Mouse (Mus musculus) small intestine, adult 2 months (tissue): Measurements from ENCODE around the gene Zfp775. TPM values are rescaled to one million over a fixed set of nuclear protein-coding genes. Genes with fewer than 3 reads are reported as not detected.

ENCODE experiments used
- H3K27ac ChIP-seq: fragments of 200-500 bp; 2 replicates; pipeline ENCODE4 v1.5.1; 2012; ENCODE audit warnings: low read depth, low read length, control low read depth, inconsistent platforms; ENCODE audit not compliant: insufficient read depth
- H3K27me3 ChIP-seq: fragments of 200-500 bp; 2 replicates; pipeline ENCODE4 v1.6.1; 2012; ENCODE audit warnings: mild to moderate bottlenecking, moderate library complexity, low read length, inconsistent platforms; ENCODE audit not compliant: control insufficient read depth, insufficient read depth
- H3K36me3 ChIP-seq: fragments of 200-500 bp; 2 replicates; pipeline ENCODE4 v1.6.1; 2012; ENCODE audit warnings: mild to moderate bottlenecking, low read length, control low read depth, inconsistent platforms; ENCODE audit not compliant: control insufficient read depth, insufficient read depth
- H3K4me1 ChIP-seq: fragments of 200-500 bp; 2 replicates; pipeline ENCODE4 v1.6.1; 2012; ENCODE audit warnings: low read length, inconsistent platforms, mixed read lengths; ENCODE audit not compliant: control insufficient read depth, insufficient read depth, insufficient read length
- H3K4me3 ChIP-seq: fragments of 200-500 bp; 2 replicates; pipeline ENCODE4 v1.5.1; 2012; ENCODE audit warnings: low read depth, mild to moderate bottlenecking, control low read depth, inconsistent platforms, low read length, moderate library complexity
- CTCF ChIP-seq: fragments of 200-500 bp; IDR thresholded peaks from 2 replicates; pipeline ENCODE4 v1.5.1; 2012; ENCODE audit warnings: low read depth, mild to moderate bottlenecking, control low read depth, inconsistent platforms, low read length, moderate library complexity, mixed read lengths; ENCODE audit not compliant: insufficient replicate concordance, insufficient read length; ENCODE audit errors: extremely low read depth
- POLR2A ChIP-seq: fragments of 200-500 bp; IDR thresholded peaks from 2 replicates; pipeline ENCODE4 v1.6.1; 2012; ENCODE audit warnings: low read depth, mild to moderate bottlenecking, control low read depth, inconsistent platforms, low read length, moderate library complexity
- WGBS: fragments of 180-500 bp; shearing (Covaris S2); methylation state at CpG from one replicate; pipeline ENCODE4 v1.1.7; 2018; 5-methylcytosine and 5-hydroxymethylcytosine counted together
- polyA plus RNA-seq: library from polyadenylated mRNA; depleted of rRNA; stranded (reverse); fragments of >200 nt; gene quantifications from 2 replicates; pipeline ENCODE4 v1.2.3, GENCODE M21; 2012

Zfp775 gene
- polyA plus RNA-seq, 1 experiment, result 3.1 TPM

DNA sequence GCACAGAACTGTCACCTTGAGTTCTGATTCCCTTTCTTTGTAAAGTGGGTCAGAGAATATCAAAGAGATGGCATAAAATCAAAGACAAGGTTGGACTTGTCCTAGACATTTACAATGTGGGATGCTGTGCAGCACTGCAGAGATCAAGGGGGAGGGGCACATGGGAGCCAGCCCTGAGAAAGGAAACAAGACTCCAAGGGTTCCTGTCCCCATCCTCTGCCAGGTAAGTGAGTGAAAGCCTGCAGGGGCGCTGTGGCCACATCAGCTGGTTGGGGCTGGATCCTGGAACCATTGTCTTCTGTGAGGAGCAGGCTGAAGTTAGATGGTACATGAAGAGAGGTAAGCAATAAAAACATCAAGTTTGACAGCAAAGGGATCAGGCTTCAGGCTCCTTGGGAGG is 21.6 kb downstream of the Zfp775 start:
- no peak overlapping the region for H3K27ac ChIP-seq
- peaks cover 6% of the 10 kb centered on the region for H3K36me3 ChIP-seq
- H3K27me3 ChIP-seq, result peaks cover 11% of the 10 kb centered on the region; the same call in 1 of the 2 replicates
- TF ChIP-seq CTCF (no peak), POLR2A (no peak)
- WGBS, result 64% methylated on average over 1 of the region's 1 CpGs
- no peaks in the 10 kb centered on the region for H3K4me1 ChIP-seq
- no peak overlapping the region for H3K4me3 ChIP-seq

DNA sequence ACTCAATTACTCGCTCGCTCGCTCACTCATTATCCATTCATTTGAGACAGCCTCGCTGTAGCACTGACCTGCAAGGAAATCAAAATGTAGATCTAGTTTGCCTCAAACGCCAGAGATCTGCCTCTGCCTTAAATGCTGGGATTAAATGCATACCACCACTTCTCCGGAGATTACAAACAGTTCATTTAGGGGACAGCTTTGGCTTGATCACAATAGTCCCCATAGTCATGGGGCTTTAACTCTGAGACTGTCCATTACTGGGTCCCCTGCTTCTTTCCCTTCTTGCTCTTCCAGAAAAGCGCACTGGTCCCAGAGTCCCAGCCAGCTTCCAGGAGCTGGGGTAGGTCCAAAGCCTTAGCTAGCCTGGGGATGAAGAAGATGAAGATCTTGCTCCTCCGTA is 24.6 kb downstream of the Zfp775 start, which contains the start of gene AI854703:
Gene AI854703, plus strand, starts transcription at position 301 of the 400 bp plus-strand sequence.
- peak within 1 kb of the TSS; percentile 63 for H3K4me3 ChIP-seq
- WGBS, result 59% methylated on average over 8 of the region's 8 CpGs
- H3K36me3 ChIP-seq, result no peaks in the 10 kb centered on the region
- H3K27ac ChIP-seq, result no peak within 1 kb of the TSS
- H3K4me1 ChIP-seq, result peaks cover 6% of the 10 kb centered on the region
- TF ChIP-seq CTCF, result no peak
- TF ChIP-seq POLR2A, result no peak
- H3K27me3 ChIP-seq, result peaks cover 22% of the 10 kb centered on the region

DNA sequence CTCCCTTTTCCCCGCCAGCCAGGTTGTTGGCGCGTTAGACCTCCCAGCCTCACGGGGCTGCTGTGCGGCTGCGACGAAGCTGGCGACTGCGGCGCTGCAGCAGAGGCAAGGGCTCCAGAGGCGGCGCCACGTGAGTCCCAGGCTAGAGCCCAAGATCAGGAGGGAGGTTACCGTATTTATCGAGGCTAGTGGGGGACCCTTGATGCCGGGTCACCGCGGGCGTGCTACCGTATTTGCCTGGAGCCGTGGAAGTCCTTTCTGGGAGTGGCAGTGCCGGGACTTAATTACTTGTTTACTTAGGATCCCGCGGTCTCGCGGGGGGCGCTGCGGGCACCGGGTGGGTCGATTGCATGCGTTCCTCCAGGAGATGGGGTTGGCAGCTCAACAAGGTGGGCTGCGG is 25.1 kb downstream of the Zfp775 start:
- Histone ChIP-seq H3K36me3 (no peaks in the 10 kb centered on the region), H3K4me1 (peaks cover 6% of the 10 kb centered on the region), H3K4me3 (peak overlapping the region; percentile 63), H3K27ac (no peak overlapping the region), H3K27me3 (peaks cover 22% of the 10 kb centered on the region)
- WGBS, result under 1% methylated on average over 32 of the region's 32 CpGs
- TF ChIP-seq POLR2A, result no peak
- no peak for TF ChIP-seq CTCF

DNA sequence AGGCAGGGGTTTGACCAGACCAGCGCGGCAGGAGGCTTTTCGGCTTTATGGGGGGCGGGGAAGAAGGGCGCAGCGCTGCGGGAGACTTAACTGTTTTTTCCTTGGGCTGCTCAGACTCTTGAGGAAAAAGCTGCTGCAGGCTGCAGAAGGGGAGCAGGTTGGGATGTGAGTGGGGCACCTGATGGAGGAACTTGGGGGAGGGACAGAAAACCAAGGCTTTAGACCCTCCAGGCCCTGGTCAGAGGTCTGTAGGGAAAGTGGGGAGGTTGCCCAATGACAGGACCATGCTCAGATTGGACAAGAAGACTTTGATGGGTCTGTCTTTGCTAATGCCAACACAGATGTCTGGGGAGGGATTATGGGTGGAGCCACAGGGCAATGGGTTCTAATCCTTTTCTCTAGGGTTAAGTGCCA is 25.7 kb downstream of the Zfp775 start:
- Histone ChIP-seq H3K36me3 (no peaks in the 10 kb centered on the region), H3K27ac (no peak overlapping the region), H3K4me1 (peaks cover 6% of the 10 kb centered on the region), H3K27me3 (peaks cover 22% of the 10 kb centered on the region), H3K4me3 (peak overlapping the region; percentile 63)
- 13% methylated on average over 7 of the region's 7 CpGs for WGBS
- no peak for TF ChIP-seq CTCF
- TF ChIP-seq POLR2A, result no peak

DNA sequence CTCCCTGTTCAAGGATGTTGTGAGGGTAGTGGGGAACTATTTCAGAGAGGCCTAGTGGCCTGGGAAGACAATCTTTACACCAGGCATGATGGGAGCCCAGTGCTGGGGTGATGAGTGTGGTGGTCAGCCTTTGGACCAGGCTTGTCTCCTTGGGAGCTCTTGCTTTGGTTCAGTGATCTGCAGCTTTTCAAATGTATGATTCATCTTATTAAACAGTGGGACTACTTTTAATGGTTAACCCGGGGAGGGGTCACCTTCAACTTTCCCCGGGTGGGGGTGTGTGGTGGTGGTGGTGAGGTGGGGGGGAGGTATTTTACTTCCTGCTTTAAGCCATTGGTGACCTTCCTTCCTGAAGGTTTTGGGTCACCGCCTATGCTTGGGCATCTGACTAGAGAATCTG is 26.5 kb downstream of the Zfp775 start:
- Histone ChIP-seq H3K27ac (no peak overlapping the region), H3K36me3 (no peaks in the 10 kb centered on the region), H3K27me3 (peaks cover 22% of the 10 kb centered on the region), H3K4me3 (no peak overlapping the region), H3K4me1 (peaks cover 6% of the 10 kb centered on the region)
- TF ChIP-seq CTCF (no peak), POLR2A (no peak)
- WGBS, result 70% methylated on average over 3 of the region's 3 CpGs

DNA sequence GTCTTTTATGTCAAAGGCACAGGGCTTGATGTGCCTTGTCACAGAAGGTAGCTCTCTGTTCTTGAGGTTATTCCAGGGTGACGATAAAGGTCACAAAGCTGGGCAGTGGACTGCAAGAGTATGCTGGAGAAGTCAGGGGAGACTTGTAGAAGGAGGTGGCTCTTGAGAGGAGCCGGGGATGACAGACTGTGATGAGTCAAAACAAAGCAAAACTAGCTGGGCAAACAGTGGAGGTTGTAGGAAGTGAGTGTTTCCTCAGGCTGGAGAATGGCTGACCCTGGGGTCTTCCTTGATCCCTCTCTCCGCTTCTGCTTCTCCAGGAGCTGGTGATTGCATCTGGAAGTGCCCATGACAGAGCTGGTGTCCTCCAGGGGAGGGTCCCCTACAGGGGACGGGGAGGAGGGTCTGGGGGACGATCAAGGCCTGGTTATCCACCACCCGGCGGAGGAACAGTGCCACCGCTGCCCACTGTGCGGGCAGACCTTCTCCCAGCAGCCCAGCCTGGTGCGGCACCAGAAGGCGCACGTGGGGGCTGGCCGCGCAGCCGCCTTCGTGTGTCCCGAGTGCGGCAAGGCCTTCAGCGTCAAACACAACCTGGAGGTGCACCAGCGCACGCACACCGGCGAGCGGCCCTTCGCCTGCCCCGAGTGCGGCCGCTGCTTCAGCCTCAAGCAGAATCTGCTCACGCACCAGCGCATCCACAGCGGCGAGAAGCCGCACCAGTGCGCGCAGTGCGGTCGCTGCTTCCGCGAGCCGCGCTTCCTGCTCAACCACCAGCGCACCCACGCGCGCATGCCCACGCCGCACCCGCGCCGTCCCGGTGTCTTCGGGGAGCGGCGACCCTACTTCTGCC is 27.2 kb downstream of the Zfp775 start:
- no peaks in the 10 kb centered on the region for H3K36me3 ChIP-seq
- H3K4me1 ChIP-seq, result peaks cover 6% of the 10 kb centered on the region
- H3K27me3 ChIP-seq, result peaks cover 22% of the 10 kb centered on the region
- TF ChIP-seq POLR2A, result no peak
- H3K27ac ChIP-seq, result no peak overlapping the region
- H3K4me3 ChIP-seq, result peak overlapping the region; percentile 58
- 15% methylated on average over 54 of the region's 54 CpGs for WGBS

DNA sequence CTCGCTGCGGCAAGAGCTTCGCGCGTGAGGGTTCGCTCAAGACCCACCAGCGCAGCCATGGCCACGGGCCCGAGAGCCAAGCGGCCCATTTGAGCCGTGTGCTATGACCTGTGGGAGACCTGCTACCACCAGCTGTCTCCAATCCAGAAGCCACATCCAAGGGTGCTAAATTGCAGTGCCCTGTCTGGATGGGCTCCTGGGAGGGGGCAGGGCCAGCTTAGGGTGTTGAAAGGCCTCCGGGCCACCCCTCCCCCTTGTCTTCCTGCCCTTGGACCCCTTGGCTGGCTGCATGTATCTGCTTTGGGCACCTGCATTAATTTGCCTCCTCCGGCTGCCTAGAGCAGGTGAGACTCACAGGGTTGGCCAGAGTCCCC is 27.8 kb downstream of the Zfp775 start:
- Histone ChIP-seq H3K36me3 (no peaks in the 10 kb centered on the region), H3K27me3 (peaks cover 22% of the 10 kb centered on the region), H3K4me3 (peak overlapping the region; percentile 58), H3K4me1 (peaks cover 6% of the 10 kb centered on the region), H3K27ac (no peak overlapping the region)
- 23% methylated on average over 13 of the region's 13 CpGs for WGBS
- no peak for TF ChIP-seq POLR2A
- no peak for TF ChIP-seq CTCF

DNA sequence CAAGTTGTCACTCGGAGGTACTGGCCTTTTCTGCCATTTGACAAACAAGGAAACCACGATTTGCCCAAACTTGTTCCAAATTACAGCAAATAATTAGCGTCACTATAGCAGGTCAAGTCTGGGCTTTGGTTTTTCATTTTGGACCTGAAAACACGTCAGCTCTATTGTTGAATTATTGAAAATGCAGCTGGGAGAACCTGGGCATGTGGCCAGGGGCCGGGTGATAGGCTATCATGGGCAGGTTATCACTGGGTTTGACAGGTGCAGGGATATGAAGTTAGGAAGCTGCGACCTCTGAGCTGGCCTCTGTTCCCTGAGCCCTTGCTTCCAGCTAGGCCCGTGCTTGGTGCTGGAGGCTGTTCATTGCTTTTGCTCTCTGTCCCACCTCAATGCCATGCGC is 29.0 kb downstream of the Zfp775 start:
- H3K27me3 ChIP-seq, result peaks cover 22% of the 10 kb centered on the region
- 44% methylated on average over 8 of the region's 8 CpGs for WGBS
- no peak overlapping the region for H3K4me3 ChIP-seq
- no peak for TF ChIP-seq CTCF
- no peak for TF ChIP-seq POLR2A
- H3K4me1 ChIP-seq, result peaks cover 6% of the 10 kb centered on the region
- no peak overlapping the region for H3K27ac ChIP-seq
- no peaks in the 10 kb centered on the region for H3K36me3 ChIP-seq
